Mouse (Mus musculus) CH12.LX (cell line): ENCODE data around the gene Vegfb. TPM values are rescaled to one million over a fixed set of nuclear protein-coding genes. Genes with fewer than 3 reads are reported as not detected.
A peak's percentile ranks its signal among the peaks of the same experiment; 100 is the strongest.

Experiments used
- DNase-seq: peaks from one replicate; pipeline ENCODE4 v3.0.0-alpha.2; 2013; ENCODE audit errors: extremely low read depth
- H3K27ac ChIP-seq: 2 replicates; pipeline ENCODE4 v1.5.1; 2012; ENCODE audit warnings: low read depth, mild to moderate bottlenecking, control low read depth, moderate library complexity; ENCODE audit not compliant: insufficient read depth
- H3K27me3 ChIP-seq: replicated peaks from 2 replicates; pipeline ENCODE3; 2012; ENCODE audit warnings: inconsistent platforms
- H3K36me3 ChIP-seq, 2 experiments: replicated peaks in 1 of 2; 2 replicates each; pipeline versions ENCODE3 to v1.6.1; 2012; ENCODE audit warnings: inconsistent platforms in 1 of 2, low read length in 1 of 2, mild to moderate bottlenecking in 1 of 2, mixed read lengths in 1 of 2, moderate library complexity in 1 of 2; ENCODE audit not compliant: control insufficient read depth in 1 of 2, insufficient read depth in 1 of 2
- H3K4me1 ChIP-seq, 2 experiments: 2 replicates each; pipeline ENCODE4 v1.6.1; 2012; ENCODE audit warnings: inconsistent platforms in 1 of 2, moderate library complexity in 1 of 2; ENCODE audit not compliant: insufficient read depth in 2 of 2, control insufficient read depth in 1 of 2
- H3K4me2 ChIP-seq: 2 replicates; pipeline ENCODE4 v1.6.1; 2012; ENCODE audit warnings: low read depth, mild to moderate bottlenecking, control low read depth; ENCODE audit not compliant: poor library complexity, insufficient read depth, severe bottlenecking
- H3K4me3 ChIP-seq, 3 experiments: fragments of 150-350 bp in 1 of 3; sonication (generic) in 1 of 3; replicated peaks in 1 of 3; 2 replicates each; pipeline versions ENCODE3 to v1.5.1; 2011 to 2012; ENCODE audit warnings: low read depth in 2 of 3, low read length in 2 of 3, mild to moderate bottlenecking in 2 of 3, moderate library complexity in 2 of 3, control low read depth in 1 of 3, improper control_type of control experiment in 1 of 3, inconsistent platforms in 1 of 3, mixed read lengths in 1 of 3; ENCODE audit not compliant: poor library complexity in 1 of 3
- H3K79me2 ChIP-seq: replicated peaks from 2 replicates; pipeline ENCODE4 v1.6.1; 2012; ENCODE audit warnings: mild to moderate bottlenecking, moderate library complexity; ENCODE audit not compliant: control insufficient read depth, poor library complexity, insufficient read depth, severe bottlenecking; ENCODE audit errors: extremely low read depth
- H3K9ac ChIP-seq: 2 replicates; pipeline ENCODE4 v1.6.1; 2012; ENCODE audit warnings: low read depth, mild to moderate bottlenecking, control low read depth, moderate library complexity; ENCODE audit not compliant: insufficient read depth
- H3K9me3 ChIP-seq: replicated peaks from 2 replicates; pipeline ENCODE3; 2012; ENCODE audit warnings: low read length, inconsistent platforms, mixed read lengths
- BHLHE40 ChIP-seq: IDR thresholded peaks from 2 replicates; pipeline ENCODE4 v1.6.1; 2011; ENCODE audit warnings: mild to moderate bottlenecking, low read depth, low read length, improper control_type of control experiment
- CTCF ChIP-seq, 2 experiments: IDR thresholded peaks in 1 of 2; conservative IDR thresholded peaks in 1 of 2; 2 replicates each; pipeline ENCODE4 v1.5.1; 2011 to 2012; ENCODE audit warnings: low read depth in 2 of 2, low read length in 2 of 2, improper control_type of control experiment in 1 of 2, inconsistent platforms in 1 of 2, mild to moderate bottlenecking in 1 of 2, moderate library complexity in 1 of 2
- E2F4 ChIP-seq: IDR thresholded peaks from 2 replicates; pipeline ENCODE4 v1.6.1; 2011; ENCODE audit warnings: low read depth, low read length, improper control_type of control experiment; ENCODE audit not compliant: insufficient replicate concordance
- EP300 ChIP-seq: IDR thresholded peaks from 2 replicates; pipeline ENCODE4 v1.6.1; 2011; ENCODE audit warnings: low read length, improper control_type of control experiment
- HCFC1 ChIP-seq: IDR thresholded peaks from 2 replicates; pipeline ENCODE4 v1.6.1; 2012; ENCODE audit warnings: low read depth, mild to moderate bottlenecking, inconsistent platforms, low read length, improper control_type of control experiment
- IRF4 ChIP-seq: IDR thresholded peaks from 2 replicates; pipeline ENCODE4 v1.6.1; 2014; ENCODE audit warnings: low read depth, mild to moderate bottlenecking, inconsistent platforms, low read length, improper control_type of control experiment
- JUN ChIP-seq: IDR thresholded peaks from 2 replicates; pipeline ENCODE4 v1.6.1; 2011; ENCODE audit warnings: low read depth, mild to moderate bottlenecking, low read length, improper control_type of control experiment, moderate library complexity; ENCODE audit not compliant: insufficient read depth
- JUND ChIP-seq: conservative IDR thresholded peaks from 2 replicates; pipeline ENCODE4 v1.6.1; 2011; ENCODE audit warnings: low read depth, low read length, improper control_type of control experiment
- KAT2A ChIP-seq: IDR thresholded peaks from 2 replicates; pipeline ENCODE4 v1.6.1; 2012; ENCODE audit warnings: low read length, improper control_type of control experiment, inconsistent platforms; ENCODE audit not compliant: insufficient replicate concordance
- MAX ChIP-seq: IDR thresholded peaks from 2 replicates; pipeline ENCODE4 v1.6.1; 2011; ENCODE audit warnings: low read length, improper control_type of control experiment
- MAZ ChIP-seq: IDR thresholded peaks from 2 replicates; pipeline ENCODE4 v1.6.1; 2012; ENCODE audit warnings: low read depth, mild to moderate bottlenecking, inconsistent platforms, low read length, improper control_type of control experiment, moderate library complexity
- MEF2A ChIP-seq: IDR thresholded peaks from 2 replicates; pipeline ENCODE4 v1.6.1; 2014; ENCODE audit warnings: low read depth, mild to moderate bottlenecking, inconsistent platforms, low read length, improper control_type of control experiment, borderline replicate concordance
- MXI1 ChIP-seq: IDR thresholded peaks from 2 replicates; pipeline ENCODE4 v1.6.1; 2011; ENCODE audit warnings: mild to moderate bottlenecking, low read depth, low read length, improper control_type of control experiment
- NELFE ChIP-seq: IDR thresholded peaks from 2 replicates; pipeline ENCODE4 v1.6.1; 2011; ENCODE audit warnings: low read depth, low read length, improper control_type of control experiment
- PAX5 ChIP-seq: IDR thresholded peaks from 2 replicates; pipeline ENCODE4 v1.6.1; 2012; ENCODE audit warnings: low read length, inconsistent platforms, mixed read lengths
- POLR2AphosphoS2 ChIP-seq: IDR thresholded peaks from 2 replicates; pipeline ENCODE4 v1.6.1; 2011; ENCODE audit warnings: low read depth, low read length, improper control_type of control experiment
- RAD21 ChIP-seq: IDR thresholded peaks from 2 replicates; pipeline ENCODE4 v1.6.1; 2011; ENCODE audit warnings: low read depth, mild to moderate bottlenecking, low read length, improper control_type of control experiment, moderate library complexity
- RCOR1 ChIP-seq: conservative IDR thresholded peaks from 2 replicates; pipeline ENCODE4 v1.6.1; 2012; ENCODE audit warnings: low read depth, mild to moderate bottlenecking, inconsistent platforms, low read length, improper control_type of control experiment
- SMC3 ChIP-seq: IDR thresholded peaks from 2 replicates; pipeline ENCODE4 v1.6.1; 2011; ENCODE audit warnings: low read depth, low read length, improper control_type of control experiment
- TBP ChIP-seq: conservative IDR thresholded peaks from 2 replicates; pipeline ENCODE4 v1.6.1; 2011; ENCODE audit warnings: low read depth, low read length, improper control_type of control experiment
- TCF12 ChIP-seq: IDR thresholded peaks from 2 replicates; pipeline ENCODE4 v1.6.1; 2014; ENCODE audit warnings: low read depth, mild to moderate bottlenecking, inconsistent platforms, low read length, improper control_type of control experiment
- UBTF ChIP-seq: IDR thresholded peaks from 2 replicates; pipeline ENCODE4 v1.6.1; 2012; ENCODE audit warnings: low read depth, mild to moderate bottlenecking, inconsistent platforms, low read length, improper control_type of control experiment, moderate library complexity
- USF2 ChIP-seq: conservative IDR thresholded peaks from 2 replicates; pipeline ENCODE4 v1.6.1; 2011; ENCODE audit warnings: low read depth, low read length, improper control_type of control experiment
- ZKSCAN1 ChIP-seq: IDR thresholded peaks from 2 replicates; pipeline ENCODE4 v1.6.1; 2012; ENCODE audit warnings: low read depth, inconsistent platforms, low read length, improper control_type of control experiment, borderline replicate concordance
- dilution Hi-C: fragments of 300-500 bp; cut with MboI; formaldehyde crosslinking; loops from 2 replicates; pipeline ENCODE4 v1.14.3; 2020; ENCODE audit warnings: low sequenced_read_pairs; ENCODE audit not compliant: extremely low pct_unique_long_range_greater_than_20kb, extremely low pct_ligation_motif_present
- in situ Hi-C: fragments of 300-500 bp; cut with MboI; formaldehyde crosslinking; loops from 3 replicates; pipeline ENCODE4 v1.14.3; 2019; ENCODE audit warnings: low sequenced_read_pairs, low pct_ligation_motif_present, low pct_unique_long_range_greater_than_20kb, mixed read lengths
- polyA plus RNA-seq: library from polyadenylated mRNA; unstranded; fragments of >175 nt; gene quantifications from 2 replicates; pipeline ENCODE4 v1.2.1, GENCODE M21; 2012; ENCODE audit warnings: low read depth; ENCODE audit not compliant: insufficient read length
- total RNA-seq, 2 experiments: library from RNA; depleted of rRNA; stranded (reverse); fragments of 300-350 nt in 1 of 2; fragments of >200 nt in 1 of 2; gene quantifications; 2 replicates each; pipeline ENCODE4 v1.2.3; 2012 to 2014

Gene Vegfb
- total and polyA plus RNA-seq, 3 experiments = 3.2 to 35.1 (median 13.2) TPM

DNA sequence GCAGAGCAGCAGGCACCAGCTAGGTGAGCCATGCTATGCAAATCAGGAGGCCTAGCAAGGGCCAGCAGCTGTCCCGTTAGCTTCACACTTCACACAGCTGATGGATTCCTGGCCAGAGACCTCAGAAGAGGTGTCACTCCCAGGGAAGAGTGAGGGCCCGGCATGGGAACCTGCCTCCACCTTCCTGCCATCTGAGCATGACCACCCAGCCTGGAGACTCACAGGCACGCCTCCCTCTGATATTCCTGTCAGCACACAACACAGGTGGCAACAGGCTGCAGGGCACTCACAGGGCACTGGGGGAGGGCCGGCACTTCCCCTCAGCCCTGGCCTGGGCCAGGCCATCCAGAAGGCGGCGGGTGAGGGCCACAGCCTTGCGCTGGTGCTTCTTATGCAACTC lies 32.0 kb downstream of the Vegfb start:
- dilution Hi-C loops = no loop called here
- Histone ChIP-seq H3K9me3 (no peaks in the 10 kb centered on the region), H3K9ac (no peak overlapping the region), H3K4me2 (no peak overlapping the region), H3K4me3 (no peak overlapping the region), H3K36me3 (peaks cover 48 to 98% of the 10 kb centered on the region in 2 experiments), H3K27ac (no peak overlapping the region), H3K4me1 (peaks cover 12 to 23% of the 10 kb centered on the region in 2 experiments), H3K79me2 (no peaks in the 10 kb centered on the region), H3K27me3 (no peaks in the 10 kb centered on the region)
- in situ Hi-C loops = no loop called here
- no peak for DNase-seq
- TF ChIP-seq RAD21 (no peak), JUN (no peak), BHLHE40 (peak; percentile 19; the same call in 1 of the 2 replicates), JUND (no peak), UBTF (no peak), TBP (no peak), EP300 (no peak), MAZ (no peak)

DNA sequence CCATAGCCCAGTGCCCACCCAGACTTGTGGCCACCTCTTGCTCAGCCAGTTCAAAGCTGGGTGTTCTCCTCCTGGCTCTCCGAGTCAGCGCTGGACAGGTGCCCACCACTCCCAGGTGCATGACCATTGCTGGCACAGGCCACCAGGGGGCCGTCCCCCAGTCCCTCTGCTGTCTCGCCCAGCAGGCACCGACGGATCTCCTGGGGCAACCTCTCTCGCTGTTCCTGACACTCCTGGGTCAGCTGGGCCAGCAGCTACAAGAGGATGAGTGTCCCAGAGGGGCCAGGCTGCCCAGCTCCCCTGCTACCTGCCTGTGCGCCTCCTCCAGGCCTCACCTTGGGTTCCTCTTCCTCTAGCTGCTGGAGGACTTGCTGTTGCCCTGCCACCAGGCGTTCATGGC lies 33.4 kb downstream of the Vegfb start:
- H3K4me3 ChIP-seq = no peak overlapping the region
- peak in 1 of 2 experiments; percentile 53; a peak in 2 of 4 replicates for TF ChIP-seq CTCF (conservative IDR thresholded peaks at IDR 0.05 in 1 of 2, IDR thresholded peaks at IDR 0.05 in 1 of 2; ENCODE audit: low read depth in 2 of 2, low read length in 2 of 2)
- TF ChIP-seq RCOR1 = no peak
- TF ChIP-seq MEF2A = no peak
- peak; percentile 44; the same call in 1 of the 2 replicates for TF ChIP-seq SMC3
- no peak for TF ChIP-seq E2F4
- TF ChIP-seq, all 38 proteins: peak for 2
- Histone ChIP-seq H3K9ac (no peak overlapping the region), H3K36me3 (peaks cover 40 to 98% of the 10 kb centered on the region in 2 experiments), H3K27ac (no peak overlapping the region), H3K9me3 (no peaks in the 10 kb centered on the region), H3K4me1 (peaks cover 12 to 23% of the 10 kb centered on the region in 2 experiments), H3K79me2 (no peaks in the 10 kb centered on the region), H3K27me3 (no peaks in the 10 kb centered on the region), H3K4me2 (no peak overlapping the region)
- dilution Hi-C loops (no loop called here), in situ Hi-C loops (no loop called here)
- DNase-seq = no peak

DNA sequence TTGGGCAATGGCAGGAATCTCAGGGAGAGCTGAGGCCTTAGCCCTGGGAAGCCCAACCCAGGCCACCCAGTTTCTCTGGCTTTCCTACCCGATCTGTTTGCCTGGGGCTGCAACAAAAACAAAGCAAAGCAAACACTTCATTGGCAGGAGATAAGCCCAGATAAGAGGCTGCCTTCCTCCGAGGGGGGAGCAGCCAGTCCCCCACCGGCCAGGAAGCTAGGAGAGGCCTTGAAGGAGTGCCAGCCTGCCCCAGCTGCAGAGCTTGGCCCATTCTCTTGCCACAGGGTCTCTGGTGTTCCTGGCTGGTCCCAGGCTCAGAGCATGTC lies 34.8 kb downstream of the Vegfb start:
- DNase-seq = no peak
- TF ChIP-seq NELFE (no peak), MXI1 (no peak), POLR2AphosphoS2 (no peak), HCFC1 (no peak), ZKSCAN1 (no peak), SMC3 (no peak), JUND (no peak), TBP (no peak), MEF2A (no peak), BHLHE40 (no peak), KAT2A (no peak), MAZ (no peak), PAX5 (no peak), CTCF (conservative IDR thresholded peaks at IDR 0.05 in 1 of 2, IDR thresholded peaks at IDR 0.05 in 1 of 2; ENCODE audit: low read depth in 2 of 2, low read length in 2 of 2) (no peak), MAX (no peak), IRF4 (no peak), RCOR1 (no peak), USF2 (no peak), TCF12 (no peak)
- H3K36me3 ChIP-seq = peaks cover 35 to 97% of the 10 kb centered on the region in 2 experiments
- no peaks in the 10 kb centered on the region for H3K9me3 ChIP-seq
- H3K79me2 ChIP-seq = no peaks in the 10 kb centered on the region
- dilution Hi-C loops = no loop called here
- H3K9ac ChIP-seq = no peak overlapping the region
- H3K27me3 ChIP-seq = no peaks in the 10 kb centered on the region
- no peak overlapping the region for H3K4me3 ChIP-seq
- peaks cover 15 to 30% of the 10 kb centered on the region in 2 experiments for H3K4me1 ChIP-seq
- in situ Hi-C loops = no loop called here
- H3K4me2 ChIP-seq = no peak overlapping the region
- no peak overlapping the region for H3K27ac ChIP-seq
